Mouse (Mus musculus): ENCODE results near the gene Fkrp.

Fkrp gene

DNA sequence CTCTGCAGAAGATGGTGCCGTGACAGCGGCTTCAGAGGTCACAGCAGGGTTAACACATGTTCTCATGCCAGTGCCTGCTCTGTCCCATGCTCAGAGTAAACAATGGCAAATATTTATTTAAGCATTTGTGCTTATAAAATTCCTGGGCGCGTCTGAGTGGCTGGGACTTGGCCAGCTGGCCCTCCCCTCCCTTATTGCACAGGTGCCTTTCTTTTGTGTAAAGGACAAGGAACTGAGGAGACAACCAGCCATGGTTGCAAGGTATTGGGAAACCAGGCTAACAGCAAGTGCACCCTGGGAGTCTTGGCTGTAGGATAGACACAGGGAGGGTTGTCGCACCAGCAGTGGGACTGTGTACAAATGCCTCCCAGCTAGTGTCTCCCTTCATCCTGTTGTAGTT, 24.2 kb downstream of the Fkrp start:
- DNase-seq (ENCODE audit: low spot score): no peak

DNA sequence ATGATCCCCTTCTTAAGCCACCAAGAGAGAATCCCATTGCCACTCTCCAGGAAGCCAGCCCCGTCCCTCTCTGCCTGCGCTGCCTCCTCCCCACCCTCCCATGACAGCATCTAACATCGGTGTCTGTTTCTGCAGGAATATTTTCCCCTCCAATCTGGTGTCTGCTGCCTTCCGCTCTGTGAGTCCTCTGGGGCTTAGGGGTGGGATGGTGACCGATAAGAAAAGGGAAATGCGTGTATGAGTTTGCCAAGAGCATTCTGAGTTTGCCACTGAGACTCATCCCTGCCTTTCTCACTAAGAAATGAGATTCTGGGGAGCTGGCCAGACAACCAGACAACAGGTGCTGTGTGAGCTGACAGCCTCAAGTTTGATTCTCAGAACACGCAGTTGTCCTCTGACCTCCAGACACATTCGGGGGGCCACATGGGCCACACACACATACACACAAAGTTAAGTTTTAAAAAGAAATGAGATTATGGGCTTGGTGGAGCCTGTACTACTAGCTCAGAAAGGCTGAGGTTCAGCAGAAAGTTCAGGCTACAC, 30.9 kb downstream of the Fkrp start:
- DNase-seq (ENCODE audit: low spot score): no peak

DNA sequence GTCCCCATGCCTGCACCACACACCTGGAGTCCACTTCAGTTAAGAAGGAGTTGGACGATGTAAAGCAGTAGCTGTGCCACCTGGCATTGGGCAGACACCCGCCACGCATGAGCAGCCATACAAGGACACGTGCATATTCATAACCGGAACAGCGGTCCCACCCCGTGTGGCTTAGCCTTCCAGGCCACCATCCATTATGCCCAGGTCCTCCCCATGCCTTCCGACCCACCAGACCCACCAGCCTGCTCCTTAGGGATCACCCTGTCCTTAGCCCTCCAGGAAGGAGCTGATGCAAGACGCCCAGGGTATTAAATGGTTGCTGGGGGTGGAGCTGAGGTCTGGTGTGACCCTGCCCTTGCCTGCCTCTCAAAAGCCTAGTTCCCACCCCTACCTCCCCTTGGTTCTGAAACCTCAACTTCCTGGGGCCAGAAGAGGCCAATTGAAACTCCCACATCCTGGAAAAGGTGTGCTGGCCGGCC, 32.0 kb downstream of the Fkrp start:
- no peak for DNase-seq (ENCODE audit: low spot score)

- peak; percentile 76 for DNase-seq (ENCODE audit: low spot score)
Measured at GRCm38 (mm10) chr7:16783758-16784415, 32.6 kb downstream of the Fkrp start.

DNA sequence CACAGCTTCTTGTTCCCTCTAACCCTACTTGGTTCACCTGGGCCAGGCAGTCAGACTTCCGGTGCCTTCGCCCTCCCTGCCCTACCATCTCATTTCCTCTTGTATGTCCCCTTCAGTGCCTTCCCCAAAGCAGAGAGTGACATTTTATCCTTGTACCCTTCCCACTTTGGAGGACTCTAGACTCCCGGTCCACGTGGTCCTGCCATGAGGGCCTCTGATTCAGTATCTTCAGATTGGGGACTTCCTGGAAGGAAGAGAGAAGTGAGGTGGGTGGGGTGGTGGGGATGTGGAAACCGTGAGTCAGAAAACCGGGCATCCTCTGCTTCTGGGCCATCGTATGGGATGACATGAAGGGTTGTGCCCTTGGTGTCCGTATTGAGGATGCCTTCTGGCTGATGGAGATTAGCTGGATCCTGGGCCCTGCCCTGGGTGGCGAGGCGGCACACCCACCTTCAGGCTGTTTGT, 33.3 kb downstream of the Fkrp start:
- DNase-seq (ENCODE audit: low spot score): no peak

DNA sequence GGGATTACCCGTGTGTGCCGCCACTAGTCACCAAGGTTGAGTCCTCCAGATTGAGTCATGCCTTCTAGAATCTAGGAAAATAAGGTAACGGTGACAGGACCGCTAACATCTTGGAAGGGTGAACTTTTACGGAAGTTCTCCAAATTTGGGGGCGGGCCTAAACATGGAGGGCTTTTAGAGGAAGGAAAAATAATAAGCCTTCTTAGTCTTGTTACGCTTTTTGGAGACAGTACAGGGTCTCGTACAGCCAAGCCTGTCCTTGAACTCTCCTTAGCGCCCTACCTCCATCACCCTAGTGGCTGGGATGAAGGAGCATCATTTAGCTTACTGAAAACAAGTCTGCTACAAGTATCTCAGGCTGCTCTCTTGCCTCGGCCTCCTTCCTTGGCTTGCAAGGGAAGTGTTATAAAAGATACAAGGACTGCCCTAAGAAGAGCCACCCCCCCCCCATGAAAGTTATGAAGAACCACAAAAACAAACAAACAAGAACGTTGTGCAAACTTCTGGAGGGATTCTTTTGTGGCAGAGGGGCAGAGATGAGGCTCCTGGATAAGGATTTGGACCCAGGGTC, 33.9 kb downstream of the Fkrp start:
- no peak for DNase-seq (ENCODE audit: low spot score)

GRCm38 (mm10) chr7:16781816-16782554, 34.5 kb downstream of the Fkrp start:
- peak; percentile 60 for DNase-seq (ENCODE audit: low spot score)

DNA sequence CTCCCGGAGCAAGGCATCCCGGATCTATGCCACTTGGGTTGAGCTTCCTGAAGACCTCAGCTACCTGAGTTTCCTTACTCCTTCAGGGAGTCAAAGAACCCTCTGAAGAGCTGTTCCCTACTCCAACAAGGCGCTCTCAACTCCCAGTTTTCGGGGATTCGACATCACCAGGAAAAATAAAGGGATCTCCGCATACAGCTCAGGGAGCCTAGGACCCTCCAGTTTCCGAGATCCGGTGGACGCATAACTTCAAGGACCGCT, 35.0 kb downstream of the Fkrp start:
- DNase-seq (ENCODE audit: low spot score): no peak

GRCm38 (mm10) chr7:16780825-16781554, 35.5 kb downstream of the Fkrp start, which contains the start of gene Slc1a5:
Slc1a5 (plus strand) TSS chr7:16781340.
- peak; percentile 93 for DNase-seq (ENCODE audit: low spot score)

GRCm38 (mm10) chr7:16780076-16780475, 36.5 kb downstream of the Fkrp start:
- DNase-seq (ENCODE audit: low spot score): peak; percentile 52

GRCm38 (mm10) chr7:16775888-16776287, 40.6 kb downstream of the Fkrp start:
- no peak for DNase-seq (ENCODE audit: low spot score)

DNA sequence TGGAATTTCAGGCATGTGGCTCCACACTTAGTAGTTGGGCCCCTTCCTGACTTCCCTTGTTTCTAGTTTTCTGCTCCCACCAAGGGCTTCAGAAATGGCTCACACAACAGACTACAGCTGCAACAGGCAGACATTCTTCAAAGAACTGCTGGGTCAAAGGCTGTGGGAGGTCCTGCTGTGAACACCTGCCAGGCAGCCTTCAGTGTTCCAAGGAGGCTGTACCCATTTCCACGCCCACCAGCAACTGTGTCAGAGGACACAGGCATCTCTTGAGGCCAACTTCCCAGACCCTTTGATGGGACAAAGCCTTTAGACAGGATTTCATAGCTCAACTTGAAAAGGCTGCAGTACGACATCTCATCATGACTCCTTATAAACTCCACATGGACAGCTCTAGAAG, 50.1 kb downstream of the Fkrp start:
- DNase-seq (ENCODE audit: low spot score): no peak

- DNase-seq (ENCODE audit: low spot score): no peak
Measured at GRCm38 (mm10) chr7:16763463-16764218, 52.9 kb downstream of the Fkrp start.

DNA sequence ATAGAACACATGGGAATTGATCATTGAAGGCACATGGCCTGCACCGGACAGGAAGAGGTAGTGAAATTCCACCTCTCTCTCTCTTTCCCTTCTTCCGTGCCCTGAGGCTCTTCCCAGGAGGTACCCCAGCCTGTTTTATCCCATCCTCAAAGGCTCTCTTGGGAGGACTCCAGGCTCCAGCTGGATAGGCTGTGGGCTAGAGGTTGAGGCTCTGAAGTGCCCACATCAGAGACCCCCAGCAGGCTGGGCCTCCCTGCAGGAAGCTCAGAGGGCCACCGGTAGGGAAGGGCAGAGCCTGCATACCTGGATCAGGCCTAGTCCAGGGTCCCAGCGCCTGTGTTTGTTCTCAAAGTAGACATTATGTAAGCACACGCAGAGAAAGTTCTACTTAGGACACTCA, 54.9 kb downstream of the Fkrp start:
- DNase-seq (ENCODE audit: low spot score): no peak

DNA sequence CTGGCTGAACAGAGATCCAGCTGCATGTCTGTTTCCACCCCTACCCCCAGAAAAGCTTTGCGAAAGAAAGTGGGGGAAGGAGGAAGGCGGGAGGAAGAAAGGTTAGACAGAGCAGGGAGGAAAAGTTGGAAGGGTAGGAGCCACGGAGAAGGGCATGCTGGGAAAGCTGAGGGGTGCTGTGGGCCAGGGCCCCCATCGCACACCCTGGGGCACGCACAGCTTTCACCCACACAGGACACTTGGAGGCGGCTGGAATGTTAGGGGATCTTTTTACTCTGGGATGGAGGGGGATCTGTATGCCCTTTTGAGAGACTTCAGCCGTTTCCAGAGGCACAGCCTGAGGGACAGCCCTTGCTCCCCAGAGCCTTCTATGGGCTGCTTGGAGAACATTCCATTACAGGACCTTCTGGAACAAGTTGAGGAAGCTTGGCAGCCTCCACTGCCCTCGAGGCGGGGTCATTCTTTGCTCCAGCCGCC, 55.5 kb downstream of the Fkrp start:
- peak; percentile 78 for DNase-seq (ENCODE audit: low spot score)

- DNase-seq (ENCODE audit: low spot score): peak; percentile 60
Measured at GRCm38 (mm10) chr7:16760292-16760691, 56.2 kb downstream of the Fkrp start.

Data from testis, postnatal 10 days (tissue).